Mouse (Mus musculus): ENCODE data around the gene Lgals1. TPM values are rescaled to one million over a fixed set of nuclear protein-coding genes. Genes with fewer than 3 reads are reported as not detected.

The Lgals1 gene
- not detected for polyA plus RNA-seq (2014; fragmentation: Illumina TruSeq; extraction: RNeasy Lipid Tissue Mini Kit (QIAGEN cat#74804); ENCODE audit: low replicate concordance)

GRCm38 (mm10) chr15:78926021-78926919, at the start of gene Lgals1:
TSS of gene Lgals1 (plus strand) at chr15:78926725.

GRCm38 (mm10) chr15:78876991-78877809, 49.3 kb upstream of the Lgals1 start, which contains the start of gene Gga1:
TSS of gene Gga1 (plus strand) at chr15:78877190.

GRCm38 (mm10) chr15:78899409-78899739, 27.2 kb upstream of the Lgals1 start, which contains the start of gene Gm49510:
TSS of gene Gm49510 (plus strand) at chr15:78899667.

GRCm38 (mm10) chr15:78899740-78900584, 26.6 kb upstream of the Lgals1 start, which contains the start of gene Sh3bp1:
TSS of gene Sh3bp1 (plus strand) at chr15:78899768.

GRCm38 (mm10) chr15:78913632-78914090, 12.9 kb upstream of the Lgals1 start, which contains the start of gene Pdxp:
TSS of gene Pdxp (plus strand) at chr15:78913919.

GRCm38 (mm10) chr15:78934784-78935320, 8.3 kb downstream of the Lgals1 start, which contains the start of gene Nol12:
TSS of gene Nol12 (plus strand) at chr15:78934933.

GRCm38 (mm10) chr15:78947657-78948056, 21.1 kb downstream of the Lgals1 start, which contains the start of gene Triobp:
TSS of gene Triobp (plus strand) at chr15:78947724.

Other genes with a start within 250 kb of the Lgals1 start
- not detected for gene Elfn2, start 208.0 kb upstream of the Lgals1 start, polyA plus RNA-seq (2014; fragmentation: Illumina TruSeq; extraction: RNeasy Lipid Tissue Mini Kit (QIAGEN cat#74804); ENCODE audit: low replicate concordance)
- 0.63 TPM for gene Mfng, start 153.2 kb upstream of the Lgals1 start, polyA plus RNA-seq (2014; fragmentation: Illumina TruSeq; extraction: RNeasy Lipid Tissue Mini Kit (QIAGEN cat#74804); ENCODE audit: low replicate concordance)
- gene Card10, start 123.7 kb upstream of the Lgals1 start, polyA plus RNA-seq (2014; fragmentation: Illumina TruSeq; extraction: RNeasy Lipid Tissue Mini Kit (QIAGEN cat#74804); ENCODE audit: low replicate concordance): 0.37 TPM
- gene Cdc42ep1, start 84.1 kb upstream of the Lgals1 start, polyA plus RNA-seq (2014; fragmentation: Illumina TruSeq; extraction: RNeasy Lipid Tissue Mini Kit (QIAGEN cat#74804); ENCODE audit: low replicate concordance): not detected
- gene Lgals2, start 71.2 kb upstream of the Lgals1 start, polyA plus RNA-seq (2014; fragmentation: Illumina TruSeq; extraction: RNeasy Lipid Tissue Mini Kit (QIAGEN cat#74804); ENCODE audit: low replicate concordance): 283 TPM
- not detected for gene Gga1, start 49.5 kb upstream of the Lgals1 start, polyA plus RNA-seq (2014; fragmentation: Illumina TruSeq; extraction: RNeasy Lipid Tissue Mini Kit (QIAGEN cat#74804); ENCODE audit: low replicate concordance)
- not detected for gene Gm49510, start 27.1 kb upstream of the Lgals1 start, polyA plus RNA-seq (2014; fragmentation: Illumina TruSeq; extraction: RNeasy Lipid Tissue Mini Kit (QIAGEN cat#74804); ENCODE audit: low replicate concordance)
- 1.9 TPM for gene Sh3bp1, start 27.0 kb upstream of the Lgals1 start, polyA plus RNA-seq (2014; fragmentation: Illumina TruSeq; extraction: RNeasy Lipid Tissue Mini Kit (QIAGEN cat#74804); ENCODE audit: low replicate concordance)
- 0.22 TPM for gene Pdxp, start 12.8 kb upstream of the Lgals1 start, polyA plus RNA-seq (2014; fragmentation: Illumina TruSeq; extraction: RNeasy Lipid Tissue Mini Kit (QIAGEN cat#74804); ENCODE audit: low replicate concordance)
- gene Nol12, start 8.2 kb downstream of the Lgals1 start, polyA plus RNA-seq (2014; fragmentation: Illumina TruSeq; extraction: RNeasy Lipid Tissue Mini Kit (QIAGEN cat#74804); ENCODE audit: low replicate concordance): 1.3 TPM
- gene Triobp, start 21.0 kb downstream of the Lgals1 start, polyA plus RNA-seq (2014; fragmentation: Illumina TruSeq; extraction: RNeasy Lipid Tissue Mini Kit (QIAGEN cat#74804); ENCODE audit: low replicate concordance): 1.0 TPM
- 171 TPM for gene H1f0, start 101.7 kb downstream of the Lgals1 start, polyA plus RNA-seq (2014; fragmentation: Illumina TruSeq; extraction: RNeasy Lipid Tissue Mini Kit (QIAGEN cat#74804); ENCODE audit: low replicate concordance)
- not detected for gene Galr3, start 115.2 kb downstream of the Lgals1 start, polyA plus RNA-seq (2014; fragmentation: Illumina TruSeq; extraction: RNeasy Lipid Tissue Mini Kit (QIAGEN cat#74804); ENCODE audit: low replicate concordance)
- 1.9 TPM for gene Ankrd54, start 136.2 kb downstream of the Lgals1 start, polyA plus RNA-seq (2014; fragmentation: Illumina TruSeq; extraction: RNeasy Lipid Tissue Mini Kit (QIAGEN cat#74804); ENCODE audit: low replicate concordance)
- gene Eif3l, start 148.5 kb downstream of the Lgals1 start, polyA plus RNA-seq (2014; fragmentation: Illumina TruSeq; extraction: RNeasy Lipid Tissue Mini Kit (QIAGEN cat#74804); ENCODE audit: low replicate concordance): 47.0 TPM
- gene Micall1, start 182.2 kb downstream of the Lgals1 start, polyA plus RNA-seq (2014; fragmentation: Illumina TruSeq; extraction: RNeasy Lipid Tissue Mini Kit (QIAGEN cat#74804); ENCODE audit: low replicate concordance): 7.6 TPM
- not detected for gene Polr2f, start 214.3 kb downstream of the Lgals1 start, polyA plus RNA-seq (2014; fragmentation: Illumina TruSeq; extraction: RNeasy Lipid Tissue Mini Kit (QIAGEN cat#74804); ENCODE audit: low replicate concordance)
- gene 1700088E04Rik, start 214.5 kb downstream of the Lgals1 start, polyA plus RNA-seq (2014; fragmentation: Illumina TruSeq; extraction: RNeasy Lipid Tissue Mini Kit (QIAGEN cat#74804); ENCODE audit: low replicate concordance): not detected
- gene Sox10, start 238.5 kb downstream of the Lgals1 start, polyA plus RNA-seq (2014; fragmentation: Illumina TruSeq; extraction: RNeasy Lipid Tissue Mini Kit (QIAGEN cat#74804); ENCODE audit: low replicate concordance): not detected

All from small intestine, adult 10 weeks (tissue).